Mouse (Mus musculus): ENCODE measurements around the gene Nxf1.
A peak's percentile ranks its signal among the peaks of the same experiment; 100 is the strongest.
"Not testable (repeated sequence)": the region's sequence is repeated elsewhere in the genome, so short reads cannot be mapped to it uniquely, and the experiment has no call there.

The Nxf1 gene

GRCm38 (mm10) chr19:8723574-8724346, 33.1 kb upstream of the Nxf1 start:
- DNase-seq (ENCODE audit: extremely low spot score, low spot score) = peak; percentile 45

DNA sequence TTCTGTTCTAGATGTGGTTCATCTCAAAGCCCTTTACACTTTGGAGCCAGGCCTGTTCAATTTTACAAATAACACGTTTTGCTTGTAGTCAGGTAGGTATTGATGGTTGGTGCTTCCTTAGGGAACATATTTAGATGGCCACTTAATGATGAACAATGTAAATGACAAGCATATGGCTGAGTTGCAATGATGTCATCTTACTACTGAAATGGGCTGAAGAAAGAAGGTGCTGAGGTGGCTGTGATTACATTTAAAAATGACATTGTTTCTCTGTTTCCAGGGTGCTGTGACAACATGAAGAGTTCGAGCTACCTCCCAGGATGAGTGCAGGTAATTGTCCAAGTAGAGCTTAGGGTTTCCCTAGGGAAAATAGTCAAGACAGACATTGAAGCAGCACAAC, 32.5 kb upstream of the Nxf1 start:
- DNase-seq (ENCODE audit: extremely low spot score, low spot score) = no peak

GRCm38 (mm10) chr19:8725081-8725613, 31.7 kb upstream of the Nxf1 start:
- no peak for DNase-seq (ENCODE audit: extremely low spot score, low spot score)

GRCm38 (mm10) chr19:8726609-8727390, 30.1 kb upstream of the Nxf1 start:
- DNase-seq (ENCODE audit: extremely low spot score, low spot score) = no peak

GRCm38 (mm10) chr19:8727495-8728114, 29.3 kb upstream of the Nxf1 start:
- DNase-seq (ENCODE audit: extremely low spot score, low spot score) = no peak

DNA sequence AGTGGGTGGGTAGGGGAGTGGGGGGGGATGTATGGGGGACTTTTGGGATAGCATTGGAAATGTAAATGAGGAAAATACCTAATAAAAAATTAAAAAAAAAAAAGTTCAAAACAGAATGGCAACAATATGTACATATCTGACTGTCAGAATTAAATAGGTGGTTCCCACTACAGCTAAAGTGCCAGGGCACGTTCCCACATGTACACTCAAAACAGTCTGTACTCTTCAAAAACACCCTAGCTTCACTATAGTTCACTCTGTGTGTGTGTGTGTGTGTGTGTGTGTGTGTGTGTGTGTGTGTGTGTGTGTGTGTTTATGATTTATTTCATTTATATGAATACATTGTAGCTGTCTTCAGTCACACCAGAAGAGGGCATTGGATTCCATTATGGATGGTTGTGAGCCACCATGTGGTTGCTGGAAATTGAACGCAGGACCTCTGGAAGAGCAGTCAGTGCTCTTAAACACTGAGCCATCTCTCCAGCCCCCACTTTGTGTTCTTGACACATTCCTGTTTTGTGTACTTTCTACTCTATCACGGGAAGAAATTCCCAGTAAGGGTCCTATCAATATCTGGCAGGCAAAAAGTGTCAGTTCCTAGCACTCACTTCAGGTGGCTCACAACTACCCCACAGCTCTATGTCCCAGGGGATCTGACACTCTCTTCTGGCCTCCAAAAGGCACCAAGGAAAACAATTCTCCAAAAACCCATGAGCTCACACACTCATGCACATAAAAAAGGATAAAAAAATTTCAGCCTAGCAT, 28.4 kb upstream of the Nxf1 start:
- not testable (repeated sequence) for DNase-seq (ENCODE audit: extremely low spot score, low spot score)

- no peak for DNase-seq (ENCODE audit: extremely low spot score, low spot score)
Measured at GRCm38 (mm10) chr19:8734334-8734733, 22.5 kb upstream of the Nxf1 start.

DNA sequence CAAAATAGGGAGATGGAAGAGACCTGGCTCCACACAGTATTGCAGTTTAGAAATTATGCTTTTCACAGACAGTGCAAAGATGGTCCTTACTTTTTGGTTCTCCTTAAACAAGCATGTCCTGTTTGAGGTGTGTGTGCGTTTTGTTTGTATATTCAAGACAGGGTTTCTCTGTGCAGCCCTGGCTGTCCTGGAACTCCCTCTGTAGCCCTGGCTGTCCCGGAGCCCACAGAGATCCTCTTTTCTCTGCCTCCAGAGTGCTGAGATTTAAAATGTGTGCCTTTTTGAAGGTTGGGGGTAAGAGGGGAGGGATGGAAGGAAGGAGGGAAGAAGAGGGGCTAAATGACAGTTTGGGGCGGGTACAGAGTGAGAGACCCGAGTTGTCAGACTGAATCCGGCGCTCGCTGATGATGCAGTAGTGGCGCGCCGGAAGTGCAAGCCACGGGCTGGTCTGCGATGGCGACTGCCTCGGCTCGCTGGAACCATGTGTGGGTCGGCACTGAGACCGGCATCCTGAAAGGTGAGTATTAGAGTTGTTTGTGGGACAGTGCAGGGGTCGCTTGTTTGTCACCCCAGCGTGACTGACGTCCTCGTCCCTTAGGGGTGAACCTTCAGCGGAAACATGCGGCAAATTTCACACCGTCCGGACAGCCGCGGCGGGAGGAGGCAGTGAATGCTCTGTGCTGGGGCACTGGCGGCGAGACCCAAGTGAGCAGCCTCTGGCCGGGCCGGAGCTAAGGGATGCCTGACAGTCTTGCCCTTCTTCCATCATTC, 21.3 kb upstream of the Nxf1 start, which contains the start of gene Wdr74:
Gene Wdr74 (plus strand): TSS at position 439 of the 771 bp plus-strand sequence.
- peak; percentile 92 for DNase-seq (ENCODE audit: extremely low spot score, low spot score)

DNA sequence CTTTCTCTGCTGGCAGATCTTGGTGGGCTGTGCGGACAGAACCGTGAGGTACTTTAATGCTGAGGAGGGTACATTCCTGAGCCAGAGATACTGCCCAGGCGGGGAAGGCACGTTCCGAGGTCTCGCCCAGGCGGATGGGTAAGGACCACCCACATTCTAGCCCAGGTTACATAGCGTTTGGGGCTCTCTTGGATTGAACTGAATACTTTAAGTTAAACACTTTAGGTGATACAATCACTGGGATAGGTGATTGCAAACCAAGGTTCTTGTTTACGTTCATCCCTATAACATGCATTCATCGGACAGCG, 20.8 kb upstream of the Nxf1 start:
- no peak for DNase-seq (ENCODE audit: extremely low spot score, low spot score)

DNA sequence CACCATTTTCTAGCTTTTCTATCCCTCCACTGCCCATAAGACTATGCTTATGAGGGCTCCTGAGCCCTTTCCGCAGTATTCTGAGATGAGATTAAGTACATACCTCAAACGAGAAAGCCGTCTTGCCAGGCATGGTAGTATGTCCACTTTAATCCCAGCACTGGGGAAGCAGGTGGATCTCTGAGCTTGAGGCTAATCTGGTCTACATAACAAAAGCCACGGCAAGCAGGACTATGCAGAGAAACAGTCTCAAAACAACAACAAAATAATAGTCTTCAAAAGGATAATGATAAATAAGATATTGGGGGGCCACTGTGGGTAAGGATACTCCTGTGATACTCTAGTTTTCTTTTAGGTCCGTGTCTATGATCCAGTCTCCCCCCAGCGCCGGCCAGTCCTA, 18.0 kb upstream of the Nxf1 start:
- DNase-seq (ENCODE audit: extremely low spot score, low spot score) = no peak

DNA sequence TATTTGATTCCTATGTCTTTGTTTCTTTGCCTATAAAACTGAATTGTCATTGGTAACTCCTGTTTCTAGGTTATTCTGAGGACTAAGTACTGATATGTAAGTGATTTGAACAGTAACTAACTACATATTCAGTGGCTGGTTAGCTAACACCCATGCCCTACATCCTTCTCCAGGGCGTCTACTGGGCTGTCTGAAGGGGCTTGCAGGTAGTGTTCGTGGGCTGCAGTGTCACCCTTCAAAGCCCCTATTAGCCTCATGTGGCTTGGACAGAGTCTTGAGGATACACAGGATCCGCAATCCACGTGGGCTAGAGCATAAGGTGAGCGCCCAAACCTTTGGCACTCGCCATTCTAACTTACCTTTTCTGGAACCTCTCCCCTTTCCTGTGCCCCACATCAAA, 17.2 kb upstream of the Nxf1 start:
- DNase-seq (ENCODE audit: extremely low spot score, low spot score) = no peak

- no peak for DNase-seq (ENCODE audit: extremely low spot score, low spot score)
Measured at GRCm38 (mm10) chr19:8740603-8741002, 16.3 kb upstream of the Nxf1 start, which contains the start of gene 1700092M07Rik. Gene 1700092M07Rik (plus strand): TSS chr19:8740718.

- DNase-seq (ENCODE audit: extremely low spot score, low spot score) = peak; percentile 98
Measured at GRCm38 (mm10) chr19:8741243-8741869, 15.5 kb upstream of the Nxf1 start, which contains the start of gene Stx5a. Gene Stx5a (plus strand): TSS chr19:8741413.

DNA sequence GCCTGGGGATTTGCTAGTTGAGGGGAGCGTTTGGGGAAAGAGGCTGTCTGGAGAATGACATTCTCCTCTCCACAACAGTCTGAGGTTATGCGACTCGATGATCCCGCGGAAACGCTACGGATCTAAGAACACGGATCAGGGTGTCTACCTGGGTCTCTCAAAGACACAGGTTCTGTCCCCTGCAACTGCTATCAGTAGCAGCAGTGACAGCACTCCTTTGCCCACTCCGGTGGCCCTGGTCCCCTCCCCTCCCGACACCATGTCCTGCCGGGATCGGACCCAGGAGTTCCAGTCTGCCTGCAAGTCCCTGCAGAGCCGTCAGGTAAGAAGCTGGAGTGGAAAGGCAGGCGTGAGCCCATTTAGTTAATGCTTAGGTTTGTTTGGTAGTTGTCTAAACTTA, 14.7 kb upstream of the Nxf1 start:
- no peak for DNase-seq (ENCODE audit: extremely low spot score, low spot score)

- DNase-seq (ENCODE audit: extremely low spot score, low spot score) = no peak
Measured at GRCm38 (mm10) chr19:8745382-8745781, 11.5 kb upstream of the Nxf1 start.

DNA sequence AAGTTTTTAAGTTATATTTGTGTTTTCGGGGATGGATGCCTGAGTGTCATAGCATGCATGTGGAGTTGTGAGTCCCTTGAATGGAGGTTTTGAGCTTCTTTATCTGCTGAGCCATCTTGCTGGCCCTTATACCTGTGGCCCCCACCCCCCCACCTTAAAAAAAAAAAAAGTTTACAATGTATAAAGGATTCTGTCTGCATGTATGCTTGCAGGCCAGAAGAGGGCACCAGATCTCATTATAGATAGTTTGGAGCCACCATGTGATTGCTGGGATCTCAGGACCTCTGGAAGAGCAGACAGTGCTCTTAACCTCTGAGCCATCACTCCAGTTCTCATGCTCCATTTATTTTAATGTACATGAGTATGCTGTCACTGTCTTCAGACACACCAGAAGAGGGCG, 9.5 kb upstream of the Nxf1 start:
- DNase-seq (ENCODE audit: extremely low spot score, low spot score) = no peak

GRCm38 (mm10) chr19:8755652-8756051, 1.2 kb upstream of the Nxf1 start:
- DNase-seq (ENCODE audit: extremely low spot score, low spot score) = no peak

GRCm38 (mm10) chr19:8757471-8757998, 662 bp downstream of the Nxf1 start:
- no peak for DNase-seq (ENCODE audit: extremely low spot score, low spot score)

DNA sequence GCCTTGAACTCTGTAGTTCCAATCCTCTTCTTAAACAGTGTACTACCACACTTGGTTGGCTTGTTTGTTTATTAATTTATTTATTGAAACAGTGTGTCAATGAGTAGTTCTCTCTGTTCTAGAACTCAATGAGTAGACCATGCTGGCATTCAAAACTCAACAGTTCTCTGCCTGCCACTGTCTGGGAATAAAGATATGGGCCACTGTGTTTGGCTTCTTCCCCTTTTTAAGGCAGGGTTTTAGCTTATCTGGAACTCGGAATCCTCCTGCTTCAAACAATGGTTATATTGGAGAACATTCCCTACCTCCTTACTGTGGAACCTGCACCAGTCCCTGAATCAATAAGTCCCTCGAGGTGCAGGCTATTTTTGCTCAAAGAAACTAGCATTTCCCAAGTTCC, 2.0 kb downstream of the Nxf1 start:
- DNase-seq (ENCODE audit: extremely low spot score, low spot score) = no peak

DNA sequence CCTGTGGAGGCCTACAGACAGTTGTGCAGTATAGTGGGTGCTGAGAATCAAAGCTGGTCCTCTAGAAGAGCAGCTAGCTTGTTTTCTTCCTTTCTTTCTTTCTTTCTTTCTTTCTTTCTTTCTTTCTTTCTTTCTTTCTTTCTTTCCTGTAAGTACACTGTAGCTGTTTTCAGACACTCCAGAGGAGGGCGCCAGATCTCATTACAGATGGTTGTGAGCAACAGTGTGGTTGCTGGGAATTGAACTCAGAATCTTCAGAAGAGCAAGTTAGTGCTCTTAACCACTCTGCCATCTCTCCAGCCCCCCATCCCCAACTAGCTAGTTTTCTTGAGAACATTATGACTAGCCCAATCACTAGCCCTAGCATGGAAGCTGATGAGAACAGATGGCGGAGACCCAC, 3.9 kb downstream of the Nxf1 start:
- DNase-seq (ENCODE audit: extremely low spot score, low spot score) = no peak

All from neural tube, embryonic 10.5 days (tissue).